Mouse (Mus musculus): ENCODE measurements around the gene Tbc1d24. TPM values are rescaled to one million over a fixed set of nuclear protein-coding genes. Genes with fewer than 3 reads are reported as not detected.

Gene Tbc1d24
- total RNA-seq, 2 experiments from 2014 or later: 4.0 to 7.1 TPM

- Histone ChIP-seq H3K27ac (no peak overlapping the region), H3K4me3 (no peak overlapping the region)
- no peak for TF ChIP-seq CTCF (IDR thresholded peaks at IDR 0.05)
- no peak for DNase-seq
- intact Hi-C loops (cut with DNase I): no loop called here
These were observed 77.8 kb downstream of the Tbc1d24 start for GRCm38 (mm10) chr17:24127592-24127991.

GRCm38 (mm10) chr17:24126801-24127200, 78.6 kb downstream of the Tbc1d24 start:
- Histone ChIP-seq H3K4me3 (no peak overlapping the region), H3K27ac (no peak overlapping the region)
- no peak for TF ChIP-seq CTCF (IDR thresholded peaks at IDR 0.05)
- intact Hi-C loops (cut with DNase I): no loop called here
- no peak for DNase-seq

Small RNAs within 50 kb of the gene (microRNA-seq; reads per million reads assigned to microRNA genes)
- gene Mir5134 (not detected), gene Mir6965 (not detected)

Other genes with a start within 250 kb of the Tbc1d24 start
- gene Prss30, start 225.0 kb downstream of the Tbc1d24 start, total RNA-seq (2021): not detected
- not detected for gene Prss22, start 207.5 kb downstream of the Tbc1d24 start, total RNA-seq (2021)
- not detected for gene Prss27, start 167.4 kb downstream of the Tbc1d24 start, total RNA-seq (2021)
- gene Kctd5, start 132.1 kb downstream of the Tbc1d24 start, total RNA-seq (2021): 10 to 100 TPM in 1 of 2 experiments, 1 to 10 TPM in 1; 6.9 to 10.4 TPM
- gene Pdpk1, start 54.6 kb downstream of the Tbc1d24 start, total RNA-seq (2021): 10 to 100 TPM; 35.1 to 39.7 TPM
- gene Amdhd2, start 41.8 kb downstream of the Tbc1d24 start, total RNA-seq (2021): 1 to 10 TPM; 8.4 to 8.8 TPM
- gene Atp6v0c, start 35.9 kb downstream of the Tbc1d24 start, total RNA-seq (2021): 100 to 1,000 TPM; 147 to 152 TPM
- gene Ntn3, start 4.0 kb upstream of the Tbc1d24 start, total RNA-seq (2021): under 1 TPM; 0.31 to 0.39 TPM
- 1 to 10 TPM; 1.4 to 2.5 TPM for gene Tedc2, start 15.3 kb upstream of the Tbc1d24 start, total RNA-seq (2021)
- gene Ccnf, start 45.9 kb upstream of the Tbc1d24 start, total RNA-seq (2021): under 1 TPM; 0.41 to 0.64 TPM
- not detected for gene Abca17, start 145.5 kb upstream of the Tbc1d24 start, total RNA-seq (2021)
- 1 to 10 TPM; 6.8 to 7.9 TPM for gene Abca3, start 146.4 kb upstream of the Tbc1d24 start, total RNA-seq (2021)
- gene Rnps1, start 209.0 kb upstream of the Tbc1d24 start, total RNA-seq (2021): 10 to 100 TPM; 51.9 TPM
- gene Eci1, start 221.1 kb upstream of the Tbc1d24 start, total RNA-seq (2021): 100 to 1,000 TPM; 112 to 209 TPM
- gene Dnase1l2, start 237.5 kb upstream of the Tbc1d24 start, total RNA-seq (2021): 1 to 10 TPM; 1.4 to 2.2 TPM